Mouse (Mus musculus) left cerebral cortex, postnatal 36 days (tissue): Measurements from ENCODE around the gene Srrm4. TPM values are rescaled to one million over a fixed set of nuclear protein-coding genes. Genes with fewer than 3 reads are reported as not detected.

Experiments used
- DNase-seq, 2 experiments: peaks; one replicate each; pipeline ENCODE4 v3.0.0; 2021 to 2022; ENCODE audit warnings: low spot score in 2 of 2, mixed read lengths in 1 of 2
- intact Hi-C: fragments of 180-260 bp; cut with DNase I; formaldehyde crosslinking; loops from one replicate; pipeline ENCODE4 v1.15.1; 2025
- total RNA-seq, 2 experiments: library from RNA; stranded (reverse); gene quantifications; 2 replicates each; pipeline ENCODE4 v1.2.3; 2021

Srrm4 gene
- total RNA-seq, 2 experiments from 2014 or later: 24.0 to 31.8 TPM

DNA sequence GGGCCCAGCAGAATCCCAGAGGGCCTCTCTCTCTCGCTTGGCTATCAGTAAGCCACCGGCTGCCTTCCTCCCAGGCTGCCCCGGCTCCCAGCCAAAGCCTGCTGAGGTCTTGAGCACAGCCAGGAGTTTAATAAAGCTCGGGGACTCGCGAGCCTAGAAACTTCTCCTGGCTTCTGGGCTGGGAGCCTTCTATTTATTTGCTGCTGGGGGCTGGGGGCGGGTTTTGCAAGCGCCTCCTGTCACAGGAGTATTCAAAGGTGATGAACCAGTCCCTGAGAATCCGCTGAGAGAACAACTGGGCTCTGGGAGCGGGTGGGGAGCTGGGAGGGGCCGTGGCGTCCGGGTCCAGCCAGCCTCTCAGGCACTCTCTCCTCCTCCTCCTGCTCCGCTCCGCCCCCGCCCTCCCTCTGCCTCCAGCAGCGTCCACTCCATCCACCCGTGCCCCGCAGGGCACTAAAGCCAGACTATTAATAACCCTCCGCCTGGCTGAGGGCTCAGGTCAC is 168.9 kb downstream of the Srrm4 start, which contains the start of gene Hspb8:
Gene Hspb8 (minus strand): TSS at position 166 of the 503 bp plus-strand sequence.
- peak in 1 of 2 experiments; percentile 43 for DNase-seq

DNA sequence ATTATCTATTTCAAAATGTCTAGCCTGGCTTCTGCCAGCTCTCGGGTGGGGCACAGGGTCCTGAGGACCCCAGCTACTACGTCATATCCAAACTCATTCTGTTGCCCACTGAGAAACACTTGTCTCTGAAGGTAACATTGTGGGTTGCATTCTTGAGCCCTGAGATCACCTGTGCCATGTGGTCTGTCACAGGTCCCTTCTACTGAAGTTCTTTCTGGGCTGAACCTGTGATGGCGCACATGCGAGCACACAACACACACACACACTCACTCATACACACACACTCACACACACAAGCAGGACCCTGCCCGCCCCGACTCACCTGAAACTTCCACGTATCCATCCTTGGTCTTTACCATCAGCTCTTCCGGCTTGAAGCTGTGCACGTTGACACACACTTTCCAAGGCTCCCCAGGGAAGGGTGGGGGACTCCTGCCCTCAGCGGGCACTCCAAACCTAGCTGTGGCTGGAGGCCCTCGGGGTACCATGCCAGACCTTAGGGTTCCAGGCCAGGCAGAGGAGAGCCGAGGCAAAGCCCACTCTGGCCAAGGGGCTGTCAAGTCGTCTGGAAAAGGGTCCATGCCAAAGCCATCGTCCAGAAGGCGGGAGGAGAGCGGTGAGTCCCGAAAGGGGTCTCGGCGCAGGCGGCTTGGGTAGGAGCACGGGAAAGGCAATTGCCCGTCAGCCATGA is 169.7 kb downstream of the Srrm4 start:
- intact Hi-C loops: no loop called here
- DNase-seq: no peak

More for the DNA sequence above, 168.9 kb downstream of the Srrm4 start, which contains the start of gene Hspb8:
- intact Hi-C loops: no loop called here

DNA sequence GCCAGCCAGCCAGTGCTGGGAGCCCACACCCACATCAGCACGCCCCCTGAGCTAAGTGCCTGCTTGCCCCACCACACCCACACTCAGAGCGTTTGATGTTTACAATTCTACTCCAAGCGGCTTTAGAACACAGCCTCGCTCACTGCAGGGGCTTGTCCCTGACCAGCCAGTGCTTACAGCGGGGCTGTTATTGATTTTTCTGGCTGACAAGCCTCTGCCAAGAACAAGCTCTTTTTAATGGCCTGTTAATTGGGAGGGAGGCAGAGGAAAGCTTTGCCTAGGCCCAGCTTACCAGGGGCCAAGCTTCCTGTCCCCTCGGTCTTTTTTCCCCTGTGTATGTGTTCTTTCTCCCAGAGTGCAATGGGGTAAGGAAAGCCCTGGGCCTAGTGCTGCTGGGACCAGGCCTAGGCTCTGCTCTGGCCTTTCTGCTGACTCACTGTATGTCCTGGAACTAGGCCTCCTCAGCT is 170.8 kb downstream of the Srrm4 start:
- intact Hi-C loops: no loop called here

DNA sequence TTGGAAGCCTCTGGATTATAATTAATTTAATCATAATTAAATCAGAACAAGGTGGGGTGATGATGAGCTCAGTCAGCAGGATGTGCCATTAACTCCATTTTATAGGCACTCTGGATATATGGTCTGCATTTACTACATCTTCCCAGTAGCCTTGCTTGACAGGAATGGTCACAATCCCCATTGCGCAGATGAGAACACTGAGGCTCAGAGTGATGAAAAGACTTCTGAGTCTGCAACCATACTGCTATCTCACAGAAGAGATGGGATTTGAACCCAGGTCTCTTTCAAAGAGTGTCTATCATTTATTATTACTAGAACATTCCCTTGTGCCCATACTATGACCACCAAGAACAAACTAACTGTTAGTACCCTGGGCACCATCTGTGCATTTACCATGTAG is 171.4 kb downstream of the Srrm4 start:
- intact Hi-C loops: no loop called here
- no peak for DNase-seq

More for the DNA sequence above, 170.8 kb downstream of the Srrm4 start:
- DNase-seq: peak in 1 of 2 experiments; percentile 27

DNA sequence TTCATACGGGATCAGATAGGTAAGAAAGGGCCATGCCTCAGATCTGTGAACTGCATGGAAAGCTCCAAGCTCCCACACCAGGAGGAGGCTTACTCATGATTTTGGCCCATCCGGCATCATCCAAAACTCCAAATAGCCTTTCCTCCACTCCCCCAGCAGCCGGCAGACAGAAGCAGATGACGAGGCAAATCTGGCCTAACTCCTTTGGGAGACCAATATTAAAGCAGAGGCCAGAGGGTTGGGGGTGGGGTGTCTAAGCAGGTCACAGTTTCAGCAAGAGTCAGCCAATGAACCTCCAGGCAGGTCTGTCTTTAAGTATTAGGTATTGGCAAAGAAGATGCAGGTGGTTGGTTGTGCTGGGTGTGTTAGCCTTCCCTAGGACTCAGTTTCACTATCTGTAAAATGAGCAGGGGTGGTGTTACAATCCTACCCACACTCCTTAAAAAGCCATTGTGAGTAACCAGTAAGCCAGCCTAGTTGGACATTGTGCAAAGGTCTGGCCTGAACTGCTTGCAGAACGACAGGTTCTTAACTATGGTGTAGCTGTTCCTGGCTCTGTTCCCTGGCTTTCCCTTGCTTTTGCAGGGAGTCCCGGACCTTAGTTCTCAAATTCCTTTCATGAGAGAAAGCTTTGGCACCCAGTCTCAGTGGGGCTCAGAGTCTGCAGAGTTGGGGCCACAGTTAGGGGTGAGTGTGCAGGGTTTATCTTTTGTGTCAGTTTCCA is 172.1 kb downstream of the Srrm4 start:
- DNase-seq: no peak
- intact Hi-C loops: no loop called here

DNA sequence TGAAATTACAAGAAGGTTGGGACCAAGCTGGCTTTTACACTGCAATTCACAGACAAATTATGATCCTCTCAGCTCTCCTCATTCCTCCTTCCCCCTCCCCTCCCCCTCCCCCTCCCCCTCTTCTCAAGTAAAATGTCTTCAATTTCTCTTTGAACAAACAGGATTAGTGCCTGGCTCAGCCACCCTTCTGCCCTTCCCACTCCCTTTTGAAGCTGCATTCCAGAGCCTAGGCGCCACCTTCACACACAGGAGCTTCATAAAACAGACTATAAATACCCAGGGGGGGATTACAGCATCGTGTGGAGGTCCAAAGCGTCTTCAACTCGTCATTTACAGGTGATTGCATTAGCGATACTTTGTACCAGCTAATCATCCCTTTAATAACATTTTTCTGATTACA is 175.4 kb downstream of the Srrm4 start:
- no peak for DNase-seq
- intact Hi-C loops: no loop called here

DNA sequence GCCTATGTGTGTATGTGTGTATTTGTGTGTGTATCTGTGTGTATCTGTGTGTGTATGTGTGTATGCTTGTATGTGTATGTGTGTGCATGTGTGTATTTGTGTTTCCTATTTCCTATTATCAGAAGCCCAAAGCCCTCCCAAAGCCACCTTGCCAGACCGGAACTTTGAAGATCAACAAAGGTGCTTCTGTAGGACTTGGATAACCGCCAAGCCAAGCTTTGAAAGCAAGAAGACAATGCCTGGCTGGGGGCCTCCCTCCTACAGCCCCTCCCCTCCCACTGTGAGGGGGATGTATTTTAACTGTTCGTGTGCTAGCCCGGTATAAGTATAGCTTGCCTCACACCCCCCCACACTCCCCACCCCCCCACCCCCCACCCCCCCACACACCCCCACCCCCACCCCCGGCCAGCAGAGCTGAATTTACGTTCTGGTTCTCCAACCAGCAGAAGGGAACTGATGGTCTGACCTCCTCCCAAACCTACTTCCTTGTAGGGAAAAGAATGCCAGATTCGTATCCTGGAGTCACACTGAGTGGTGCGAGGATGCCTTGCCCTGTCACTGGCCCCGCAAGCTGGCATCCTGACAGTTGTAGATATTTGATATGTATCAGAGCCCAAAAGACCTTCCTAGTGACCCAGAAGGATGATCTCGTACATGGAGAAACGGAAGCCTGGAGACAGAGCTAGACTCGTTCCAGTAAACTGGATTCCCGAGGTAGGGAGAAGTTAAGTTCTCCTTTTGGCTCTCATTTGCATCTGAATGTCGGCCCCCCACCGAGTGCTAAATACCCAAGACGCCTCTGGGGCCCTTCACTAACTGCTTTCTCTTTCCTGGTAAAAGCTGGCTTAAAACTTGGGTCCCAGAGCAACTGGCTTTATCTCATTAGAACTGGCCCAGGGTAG is 181.7 kb downstream of the Srrm4 start:
- intact Hi-C loops: no loop called here
- DNase-seq: no peak

DNA sequence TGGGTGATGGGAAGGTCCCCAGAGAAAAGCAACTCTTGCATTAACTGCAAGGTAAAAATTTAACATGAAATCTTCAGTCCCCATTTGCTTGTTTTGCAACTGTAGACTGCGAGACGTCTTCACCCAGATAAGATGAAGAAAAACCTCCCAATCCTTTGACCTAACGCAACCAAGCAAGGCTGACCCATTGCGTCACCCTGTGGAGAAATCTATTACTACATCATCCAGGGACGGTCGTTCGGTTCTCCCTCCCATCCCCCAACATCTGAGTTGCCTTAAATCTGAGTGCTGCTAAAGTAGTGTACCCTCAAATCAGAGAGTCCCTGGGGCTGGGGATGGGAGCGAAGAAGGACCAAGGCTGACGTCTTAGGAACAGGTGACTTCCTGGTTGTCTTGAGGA is 182.7 kb downstream of the Srrm4 start:
- intact Hi-C loops: no loop called here
- no peak for DNase-seq

DNA sequence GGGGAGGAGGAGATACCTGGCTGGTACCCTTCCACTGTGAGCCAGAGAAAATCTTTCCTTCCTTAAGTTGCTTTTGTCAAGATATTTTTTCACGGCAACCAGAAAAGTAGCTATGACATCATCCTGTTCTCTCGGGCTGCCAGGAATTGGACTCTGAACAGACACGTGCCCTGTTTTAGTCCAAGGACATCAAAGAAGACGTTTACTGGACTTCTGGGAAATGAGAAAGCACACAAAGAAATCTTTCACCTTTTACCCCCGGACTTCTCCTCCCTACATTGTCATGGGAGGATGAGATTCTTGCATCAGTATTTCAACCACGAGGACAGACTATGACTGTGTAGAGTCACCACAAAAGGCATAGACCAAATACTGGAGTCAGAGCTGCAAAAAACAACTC is 183.7 kb downstream of the Srrm4 start:
- intact Hi-C loops: no loop called here
- no peak for DNase-seq

DNA sequence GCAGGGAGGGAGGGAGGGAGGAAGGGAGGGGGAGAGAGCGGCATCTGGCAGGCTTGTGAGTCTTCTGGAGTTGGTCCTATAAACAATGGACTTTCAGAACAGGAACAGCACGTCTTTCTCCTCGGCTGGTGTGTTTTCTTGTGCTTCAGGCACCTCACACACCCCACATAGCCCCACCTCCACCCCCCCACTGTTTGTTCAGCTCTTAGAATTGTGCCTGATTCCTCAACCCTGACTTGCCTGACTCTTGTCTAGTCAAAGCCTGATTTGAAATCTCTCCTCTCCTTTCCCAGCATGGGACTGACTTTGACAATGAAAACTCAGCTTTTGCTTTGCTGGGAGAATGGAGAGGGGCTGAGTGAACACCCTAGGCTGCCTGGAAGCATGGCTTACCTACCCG is 184.3 kb downstream of the Srrm4 start:
- no peak for DNase-seq
- intact Hi-C loops: no loop called here

DNA sequence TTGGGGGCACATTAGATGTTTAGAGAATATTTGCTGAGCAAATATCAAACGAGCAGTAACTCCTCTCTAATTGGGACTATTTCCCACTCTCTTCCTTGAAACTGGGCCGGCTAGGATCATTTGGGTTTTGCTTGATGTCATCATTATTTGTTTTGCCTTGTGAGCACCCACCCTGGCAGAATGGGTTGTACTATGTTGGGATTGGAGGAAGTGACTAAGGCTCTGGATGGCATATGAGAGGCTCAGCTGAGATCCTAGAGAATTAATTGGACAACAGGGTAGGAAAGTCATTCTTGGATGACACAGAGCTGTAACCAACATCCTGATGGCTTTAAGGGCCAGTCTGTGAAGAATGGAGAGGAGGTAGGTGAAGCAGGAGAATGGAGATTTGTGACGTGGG is 185.1 kb downstream of the Srrm4 start:
- DNase-seq: no peak
- intact Hi-C loops: no loop called here

DNA sequence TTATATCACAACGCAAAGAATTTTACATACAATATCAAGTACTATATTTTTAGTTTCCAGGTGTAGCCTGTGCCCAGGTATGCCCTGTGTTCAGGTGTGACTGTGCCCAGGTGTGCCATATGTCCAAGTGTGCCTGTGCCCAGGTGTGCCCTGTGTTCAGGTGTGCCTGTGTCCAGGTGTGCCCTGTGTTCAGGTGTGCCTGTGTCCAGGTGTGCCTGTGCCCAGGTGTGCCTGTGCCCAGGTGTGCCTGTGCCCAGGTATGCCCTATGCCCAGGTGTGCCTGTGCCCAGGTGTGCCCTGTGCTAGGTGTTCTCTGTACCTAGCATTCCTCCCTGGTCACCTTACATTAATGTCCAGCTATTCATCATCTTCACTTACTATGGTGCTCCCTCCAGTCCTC is 185.7 kb downstream of the Srrm4 start:
- DNase-seq: no peak
- intact Hi-C loops: no loop called here

DNA sequence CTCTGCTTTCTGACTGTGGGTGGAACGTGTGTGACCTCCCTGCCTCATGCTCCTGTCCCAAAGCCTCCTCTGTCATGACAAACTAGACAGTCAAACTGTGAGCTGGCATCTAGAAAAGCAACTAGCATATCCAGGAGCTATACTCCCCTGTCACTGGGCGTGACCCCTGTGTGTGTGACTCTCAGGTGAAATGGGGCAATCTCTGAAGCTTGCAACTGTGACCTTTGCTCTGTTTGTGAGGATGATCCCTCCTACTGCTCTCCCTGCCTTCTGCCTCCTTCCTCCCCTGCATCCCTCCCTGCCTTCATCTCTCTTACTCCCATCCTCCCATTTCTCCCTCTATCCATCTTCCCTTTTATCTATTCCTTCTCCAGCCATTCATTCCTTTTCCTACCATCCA is 187.6 kb downstream of the Srrm4 start:
- intact Hi-C loops: no loop called here
- DNase-seq: no peak

DNA sequence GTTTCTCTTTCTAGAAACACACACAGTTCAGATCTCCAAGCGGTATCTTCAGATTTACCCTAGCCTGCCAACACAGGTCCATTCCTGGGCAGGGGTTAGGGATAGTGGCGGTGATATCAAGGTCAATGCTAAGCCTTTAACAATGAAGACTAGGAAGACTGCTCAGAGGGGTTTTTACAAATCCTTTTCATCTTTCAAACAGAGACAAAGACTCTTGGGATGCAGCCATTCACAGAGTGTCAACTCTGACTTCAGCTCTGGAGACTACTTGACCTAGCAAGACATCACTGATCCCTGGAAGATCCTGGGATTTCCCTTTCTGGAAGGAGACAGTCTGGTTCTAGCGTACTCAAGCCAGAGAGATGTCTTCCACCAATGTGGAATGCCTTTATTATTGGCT is 190.8 kb downstream of the Srrm4 start:
- no peak for DNase-seq

DNA sequence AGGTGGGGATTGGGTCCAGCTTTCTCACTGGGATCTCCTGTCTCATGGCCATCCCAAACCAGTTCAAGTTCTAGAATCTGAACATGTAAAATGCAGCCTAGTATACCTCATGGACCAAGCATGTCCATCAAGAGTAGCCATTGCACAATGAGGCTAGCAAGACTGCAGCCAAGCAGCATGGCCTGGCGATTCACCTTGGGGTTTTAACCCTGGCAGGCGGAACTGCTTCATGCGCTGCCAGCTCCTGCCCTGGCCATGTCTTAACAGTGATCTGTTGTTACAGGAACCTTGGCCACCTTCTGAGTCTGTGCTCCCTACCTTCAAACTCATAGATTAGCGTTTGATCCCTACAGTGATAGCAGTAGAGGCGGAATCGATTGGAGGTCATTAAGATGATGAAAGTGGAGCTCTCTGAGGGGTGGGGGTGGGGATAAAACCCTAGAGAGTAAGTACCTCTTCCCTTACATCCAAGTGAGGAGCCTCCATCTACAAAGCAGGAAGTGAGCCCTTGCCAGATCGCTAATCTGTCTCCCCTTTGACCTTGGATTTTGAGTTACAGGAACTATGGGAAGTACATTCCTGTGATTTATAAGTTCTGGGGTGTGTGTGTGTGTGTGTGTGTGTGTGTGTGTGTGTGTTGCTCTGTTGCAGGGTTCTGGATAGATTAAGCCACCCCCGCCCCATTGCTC is 191.4 kb downstream of the Srrm4 start:
- intact Hi-C loops: no loop called here
- DNase-seq: no peak

More for the DNA sequence above, 190.8 kb downstream of the Srrm4 start:
- intact Hi-C loops: no loop called here

DNA sequence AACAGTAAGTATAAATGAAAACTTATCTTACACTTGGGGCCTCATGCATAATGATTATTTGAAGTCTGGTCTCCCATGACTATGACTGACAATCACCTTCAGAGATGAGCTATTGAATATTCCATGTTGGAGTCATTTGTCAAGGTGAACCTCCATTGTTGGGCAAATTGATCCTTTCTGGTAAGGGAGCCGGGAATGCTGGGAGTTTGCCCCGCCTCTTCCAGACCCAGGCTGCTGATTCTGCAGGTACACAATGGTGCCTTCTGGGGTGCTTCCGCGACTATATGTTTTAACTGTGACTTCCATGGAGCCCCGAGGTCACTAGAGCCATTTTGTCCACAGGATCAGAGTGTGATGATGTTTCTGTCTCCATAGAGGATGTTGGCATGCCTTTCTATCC is 195.5 kb downstream of the Srrm4 start:
- intact Hi-C loops: no loop called here
- no peak for DNase-seq

DNA sequence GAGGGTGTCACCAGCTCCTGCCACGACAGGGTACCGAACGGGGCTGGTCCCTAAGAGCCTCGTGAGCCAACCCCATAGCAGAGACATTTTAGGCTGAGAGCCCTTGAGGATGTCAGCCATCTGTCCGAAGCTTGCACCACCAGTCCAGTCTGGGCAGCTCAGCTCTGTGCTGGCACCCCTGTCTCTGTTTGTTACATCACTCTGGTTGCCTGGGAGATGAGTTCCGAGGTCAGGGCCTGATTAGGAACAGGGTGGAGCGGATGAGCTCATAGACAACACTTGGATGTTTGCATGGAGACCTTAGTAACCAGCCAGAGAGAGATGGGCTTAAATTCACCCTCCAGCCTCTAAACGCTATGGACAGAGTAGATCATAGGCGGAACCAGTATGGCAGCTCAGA is 199.0 kb downstream of the Srrm4 start:
- no peak for DNase-seq

DNA sequence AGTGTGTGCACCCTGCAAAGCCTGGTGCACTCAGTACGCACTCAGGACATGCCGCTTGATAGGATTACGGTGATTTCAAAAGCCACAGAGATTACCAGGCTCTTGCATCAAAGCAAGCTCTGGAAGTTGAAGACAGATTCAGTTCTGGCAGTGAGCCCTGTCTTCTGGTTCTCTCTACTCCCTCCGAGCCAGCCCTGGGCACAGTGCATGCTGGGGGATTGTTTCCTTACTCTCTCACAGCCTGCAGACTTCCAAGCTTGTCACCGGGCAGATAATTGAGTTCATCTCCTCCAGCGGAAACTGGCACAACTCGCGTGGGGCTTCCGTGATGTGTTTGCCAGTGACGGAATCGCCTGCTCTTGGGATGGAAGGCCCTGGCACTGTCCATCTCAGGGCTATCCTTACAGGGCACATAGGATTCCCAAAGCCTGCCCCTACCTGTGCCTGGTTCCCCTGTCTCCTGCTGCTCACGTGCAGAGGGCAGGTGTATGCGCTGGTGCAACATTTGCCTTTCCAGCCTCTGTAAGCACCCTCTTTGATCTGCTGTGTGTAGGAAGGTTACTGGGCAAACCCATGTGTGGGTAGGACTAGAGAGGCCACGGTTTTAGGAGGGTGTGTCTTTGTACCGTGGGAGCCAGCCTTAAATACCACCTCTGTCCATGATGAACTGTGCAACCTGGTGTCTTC is 201.6 kb downstream of the Srrm4 start:
- peak; percentile 25 to 52 for DNase-seq
- intact Hi-C loops: loop anchor here (5.0 kb wide), 2 partner anchors 52 to 67 kb away; no protein-coding TSS in a partner anchor

More for the DNA sequence above, 199.0 kb downstream of the Srrm4 start:
- intact Hi-C loops: loop anchor here (5.0 kb wide), 1 partner anchor 50 kb away; no protein-coding TSS in a partner anchor
